Mouse (Mus musculus) erythroblast, adult 5-6 weeks (primary cell): ENCODE results near the gene Syngr1. TPM values are rescaled to one million over a fixed set of nuclear protein-coding genes. Genes with fewer than 3 reads are reported as not detected.

ENCODE experiments used
- ATAC-seq: replicated peaks from 2 replicates; pipeline ENCODE4 v1.8.0; 2016; ENCODE audit warnings: moderate number of reproducible peaks, mild to moderate bottlenecking, moderate TSS enrichment, inconsistent platforms; ENCODE audit not compliant: poor library complexity, low FRiP score, severe bottlenecking
- total RNA-seq, 2 experiments: library from RNA; stranded (forward) in 1 of 2; stranded (reverse) in 1 of 2; fragments of 150-400 nt in 1 of 2; fragments of 200-764, 138-1000 nt in 1 of 2; gene quantifications; 2 replicates each; pipeline versions ENCODE4 v1.2.3 to v1.2.4; 2015 to 2017; ENCODE audit warnings: low replicate concordance in 2 of 2

Syngr1 gene
- total RNA-seq, 2 experiments from 2014 or later, result 5.8 to 7.1 TPM

DNA sequence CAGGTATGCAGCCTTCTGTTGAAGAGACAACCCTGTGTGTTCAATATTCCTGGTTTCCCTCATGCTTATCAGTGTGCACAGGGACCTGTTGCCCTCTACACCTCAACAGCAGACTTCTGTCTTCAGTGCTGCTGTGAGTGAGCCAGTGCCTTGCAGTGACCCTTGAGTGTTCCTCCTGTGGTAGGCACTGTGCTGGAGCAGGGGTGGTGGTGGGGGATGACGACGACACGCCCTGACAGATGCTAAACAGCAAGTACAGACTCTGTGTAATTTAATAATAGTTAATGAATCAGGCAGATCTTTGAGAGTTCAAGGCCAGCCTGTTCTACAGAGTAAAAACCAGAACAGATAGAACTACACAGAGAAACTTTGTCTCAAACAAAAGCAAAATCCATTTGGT lies 45.5 kb downstream of the Syngr1 start:
- no peak for ATAC-seq

DNA sequence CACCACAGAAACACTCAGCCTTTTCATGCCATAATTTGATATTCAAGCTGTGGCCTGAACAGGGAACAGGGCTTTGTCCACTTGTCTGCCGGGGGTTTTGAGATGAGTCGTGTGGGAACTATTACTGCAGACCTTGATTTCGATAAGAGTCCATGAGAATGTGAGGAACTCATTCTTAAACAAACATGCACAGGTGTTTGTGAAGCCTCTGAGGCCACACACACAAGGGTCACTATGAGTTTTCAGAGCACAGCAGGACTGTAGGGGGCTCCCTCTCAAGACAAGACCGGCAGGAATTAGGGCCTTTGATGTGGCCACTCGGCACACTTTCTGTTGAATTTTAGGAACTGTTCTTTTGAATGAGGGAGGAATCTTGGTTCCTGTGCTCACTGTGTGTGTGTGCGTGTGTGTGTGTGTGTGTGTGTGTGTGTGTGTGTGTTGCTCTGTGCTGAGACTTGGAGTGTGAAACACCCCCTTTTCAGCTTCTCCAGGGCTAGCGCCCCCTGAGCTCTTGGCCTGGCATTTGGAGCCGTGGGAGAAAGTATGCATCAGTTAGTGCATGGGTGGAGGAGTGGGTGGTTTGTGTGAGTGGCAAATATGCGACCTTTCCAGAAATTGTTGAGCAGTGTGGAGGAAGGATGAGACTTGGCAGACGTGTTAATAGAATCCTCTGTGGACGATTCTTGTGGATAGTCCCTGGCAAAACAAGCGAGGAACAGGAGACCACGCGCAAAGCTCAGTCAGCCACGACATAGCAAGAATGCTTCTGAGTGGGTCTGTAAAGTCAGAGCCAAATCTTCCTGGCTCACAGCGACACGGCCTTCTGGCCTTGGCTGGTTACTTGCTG lies 47.0 kb downstream of the Syngr1 start:
- no peak for ATAC-seq

DNA sequence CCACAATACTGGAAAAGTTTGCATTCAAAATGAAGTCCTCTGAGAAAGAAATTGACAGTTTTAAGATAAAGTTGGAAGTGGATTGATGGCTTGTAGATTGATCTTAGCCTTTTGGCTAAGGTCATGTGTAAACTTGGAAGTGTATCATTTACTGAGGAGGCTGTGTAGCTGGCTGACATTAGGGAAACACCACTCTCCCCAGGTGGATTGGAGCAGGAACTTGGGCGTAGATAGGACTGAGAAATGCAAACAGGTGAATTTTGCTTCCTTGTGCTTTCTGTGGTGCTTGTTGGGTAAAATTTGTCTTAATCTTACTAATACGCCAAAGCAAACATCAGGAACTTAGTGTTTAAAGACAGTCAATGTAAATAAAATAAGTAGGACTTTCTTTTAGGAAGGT lies 49.2 kb downstream of the Syngr1 start:
- no peak for ATAC-seq

DNA sequence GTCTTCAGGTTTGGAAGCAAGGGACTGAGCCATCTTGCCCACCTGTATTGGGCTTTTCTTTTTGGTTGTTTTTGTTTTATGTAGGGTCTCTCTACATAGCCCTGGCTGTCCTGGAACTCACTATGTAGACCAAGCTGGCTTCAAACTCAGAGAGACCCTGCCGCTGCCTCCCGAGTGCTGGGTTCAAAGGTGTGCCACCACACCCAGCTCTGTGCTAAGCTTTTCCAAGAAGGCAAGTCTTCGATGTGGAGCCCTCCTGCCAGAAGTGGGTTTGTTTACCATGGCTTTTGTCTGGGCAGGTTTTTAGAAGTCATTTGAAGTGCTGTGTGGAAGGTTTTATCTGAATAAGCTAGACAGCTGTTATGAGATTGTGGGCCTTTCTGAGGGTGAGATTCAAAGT lies 49.7 kb downstream of the Syngr1 start:
- no peak for ATAC-seq

DNA sequence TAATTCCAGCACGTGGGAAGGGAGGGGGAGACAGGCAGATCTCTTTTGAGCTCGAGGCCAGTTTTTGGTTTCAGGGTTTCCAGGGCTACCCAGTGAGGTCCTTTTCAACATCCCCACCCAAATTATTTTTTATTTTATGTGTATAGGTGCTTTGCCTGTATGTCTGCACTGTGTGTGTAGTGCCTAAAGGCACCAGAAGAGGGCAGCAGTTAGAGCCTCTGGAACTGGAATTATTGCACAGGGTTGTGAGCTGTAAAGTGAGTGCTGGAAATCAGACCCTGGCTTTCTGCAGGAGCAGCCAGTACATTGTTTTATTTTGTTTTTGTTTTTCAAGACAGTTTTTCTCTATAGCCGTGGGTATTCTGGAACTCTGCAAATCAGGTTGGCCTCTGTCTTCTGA lies 51.0 kb downstream of the Syngr1 start:
- no peak for ATAC-seq

DNA sequence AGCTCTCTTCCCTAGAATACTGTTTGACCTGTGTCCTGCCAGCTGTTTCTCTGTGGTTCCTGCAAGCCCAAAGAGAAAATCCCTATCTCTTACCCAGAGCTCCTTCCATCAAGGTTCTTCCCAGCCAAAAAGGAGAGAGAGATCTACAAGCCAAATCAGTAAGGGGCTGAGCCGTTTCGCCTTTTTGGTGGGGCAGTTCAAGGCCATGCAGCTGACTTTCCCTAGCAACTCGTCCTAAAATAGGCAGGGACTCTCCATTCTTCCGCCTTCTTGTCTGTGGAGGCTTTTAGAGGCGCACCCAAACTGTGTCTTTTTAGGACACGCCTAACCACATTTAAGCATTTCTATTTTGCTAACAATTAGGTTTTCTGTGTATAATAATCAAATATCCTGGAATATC lies 52.6 kb downstream of the Syngr1 start:
- ATAC-seq, result no peak

DNA sequence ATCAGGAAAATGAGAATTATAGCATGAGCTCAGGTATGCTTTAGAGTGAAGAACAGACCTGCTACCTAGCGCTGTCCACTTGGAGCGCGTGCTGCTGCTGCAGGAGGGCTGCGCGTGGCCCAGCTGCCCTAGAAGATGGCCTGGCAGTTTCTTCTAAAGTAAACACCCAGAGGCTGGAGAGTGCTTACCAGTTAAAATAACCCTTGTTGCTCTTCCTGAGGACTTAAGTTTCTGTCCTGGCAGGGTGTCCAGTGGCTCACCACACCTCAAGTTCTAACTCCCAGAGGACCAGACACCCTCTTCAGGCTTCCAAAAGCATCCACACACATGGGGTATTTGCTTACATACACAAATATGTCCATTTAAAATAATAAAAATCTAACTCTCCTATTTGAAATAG lies 54.3 kb downstream of the Syngr1 start:
- ATAC-seq, result no peak

DNA sequence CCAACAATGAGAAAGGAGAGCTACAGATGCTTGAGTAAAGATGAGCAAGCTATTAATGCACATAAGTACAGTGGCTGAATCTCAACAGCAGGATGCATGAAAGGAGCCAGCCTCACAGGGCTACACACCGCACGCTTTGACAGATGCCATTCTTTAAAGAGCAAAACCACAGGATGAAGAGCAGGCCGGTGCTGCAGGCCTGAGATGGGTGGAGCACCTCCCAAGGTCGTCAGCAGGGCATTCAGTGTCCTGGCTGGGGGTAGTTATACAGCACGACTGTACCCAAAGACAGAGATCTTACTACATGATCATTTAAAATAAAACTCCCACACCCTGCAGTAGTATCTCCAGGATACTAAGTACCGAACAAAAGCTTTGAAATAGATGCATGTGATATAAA lies 55.0 kb downstream of the Syngr1 start:
- ATAC-seq, result no peak

DNA sequence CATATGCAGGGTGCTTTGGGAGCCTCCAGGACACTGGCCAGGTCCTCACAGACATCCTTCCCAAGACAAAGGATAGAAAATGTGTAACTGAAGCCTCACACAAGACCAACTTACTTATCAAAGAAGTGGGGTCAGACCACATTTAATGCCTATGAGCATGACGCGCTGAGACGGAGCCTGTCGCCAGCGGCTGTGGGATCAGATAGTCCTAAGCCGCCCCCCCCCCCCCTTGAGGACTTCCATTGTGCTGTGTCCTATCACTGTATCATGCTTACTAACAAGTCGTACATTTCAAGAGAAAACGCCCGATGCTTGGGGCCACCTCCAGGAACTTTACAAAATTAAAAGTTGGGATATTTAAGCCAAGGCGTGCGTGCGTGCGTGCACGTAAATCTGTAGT lies 56.0 kb downstream of the Syngr1 start:
- ATAC-seq, result no peak

DNA sequence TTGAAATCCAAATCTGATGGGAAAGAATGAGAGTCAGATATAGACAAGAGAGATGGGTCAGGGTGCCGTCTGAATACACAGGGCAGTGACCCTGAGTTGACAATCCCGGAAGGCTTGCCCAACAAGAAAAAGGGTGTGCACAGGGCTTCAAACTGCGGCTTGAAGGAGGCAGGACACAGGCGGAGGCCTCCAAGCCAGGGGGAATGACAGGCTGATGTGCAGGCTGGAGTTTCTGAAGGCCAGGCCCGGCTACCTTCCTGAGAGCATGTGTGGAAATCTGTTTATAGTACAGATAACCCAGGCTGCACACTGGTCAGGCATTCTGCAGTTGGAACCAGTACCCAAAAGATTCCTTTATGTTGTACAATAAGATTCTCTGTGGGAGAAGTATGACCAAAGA lies 56.4 kb downstream of the Syngr1 start:
- ATAC-seq, result no peak

DNA sequence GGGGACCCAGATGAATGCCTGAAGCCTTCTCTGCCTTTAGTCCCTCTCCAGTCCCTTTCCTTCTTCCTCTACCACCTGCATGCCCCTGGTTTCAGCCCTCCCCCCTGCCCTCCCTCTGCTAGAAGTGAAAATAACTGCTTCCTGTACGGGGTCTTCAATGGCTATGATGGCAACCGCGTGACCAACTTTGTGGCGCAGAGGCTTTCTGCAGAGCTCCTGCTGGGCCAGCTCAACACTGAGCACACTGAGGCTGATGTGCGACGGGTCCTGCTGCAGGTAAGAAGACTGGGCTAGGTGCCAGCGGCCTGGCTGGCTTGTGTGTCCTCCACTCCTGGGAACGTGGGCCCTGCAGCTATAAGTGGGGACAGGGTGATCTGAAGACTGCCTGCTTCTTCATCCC lies 57.4 kb downstream of the Syngr1 start:
- no peak for ATAC-seq

DNA sequence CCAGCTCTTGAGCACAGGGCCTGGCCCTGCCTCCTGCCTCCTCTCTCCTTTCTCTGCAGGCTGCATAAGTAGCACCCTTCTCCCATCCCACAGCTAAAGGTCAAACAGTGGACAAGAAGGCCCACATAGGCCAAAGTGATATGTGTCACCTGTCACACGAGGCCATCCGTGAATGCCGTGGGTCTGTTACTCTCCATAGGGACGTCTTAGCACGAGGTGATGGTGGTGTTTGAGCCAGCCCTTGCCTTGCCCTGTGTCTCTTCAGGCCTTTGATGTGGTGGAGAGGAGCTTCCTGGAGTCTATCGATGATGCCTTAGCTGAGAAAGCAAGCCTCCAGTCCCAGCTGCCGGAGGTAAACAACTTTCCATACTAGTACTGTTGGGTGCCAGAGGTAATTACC lies 58.4 kb downstream of the Syngr1 start:
- ATAC-seq, result no peak

DNA sequence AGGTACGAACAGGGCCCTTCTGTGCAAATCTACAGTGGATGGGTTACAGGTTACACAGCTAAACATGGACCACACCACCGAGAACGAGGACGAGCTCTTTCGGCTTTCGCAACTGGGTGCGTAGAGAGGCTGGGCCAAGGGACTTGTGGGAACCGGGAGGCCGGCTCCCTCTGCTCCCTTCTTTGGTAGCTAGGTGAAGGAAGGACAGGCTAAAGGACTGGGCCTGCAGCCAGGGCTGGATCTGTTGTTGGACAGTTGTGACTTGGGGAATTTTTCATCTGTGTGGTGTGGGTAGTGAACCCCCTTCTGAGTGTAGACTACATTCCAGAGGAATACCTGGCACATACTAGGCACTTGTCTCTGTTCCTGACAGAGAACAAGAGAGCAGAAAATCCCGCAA lies 61.5 kb downstream of the Syngr1 start:
- no peak for ATAC-seq

DNA sequence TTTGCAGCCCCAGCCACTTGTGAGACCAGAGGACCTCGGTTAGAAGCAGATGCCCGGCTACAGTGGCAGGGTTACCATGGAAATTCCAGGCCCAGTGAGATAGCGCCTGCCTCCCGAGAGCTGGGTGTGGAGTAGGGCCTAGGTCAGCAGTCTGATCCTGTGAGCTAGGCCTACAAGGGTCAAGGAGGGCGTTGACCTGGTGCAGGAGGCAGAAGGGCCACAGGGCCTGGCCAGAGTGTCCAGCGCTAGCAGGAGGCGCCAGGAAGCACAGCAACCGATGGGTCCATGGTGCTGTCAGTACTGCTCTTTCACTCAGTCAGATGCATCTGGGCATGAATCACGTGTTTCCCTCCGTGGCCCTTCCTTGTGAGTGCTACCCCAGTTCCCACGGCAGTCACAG lies 62.6 kb downstream of the Syngr1 start:
- ATAC-seq, result no peak

DNA sequence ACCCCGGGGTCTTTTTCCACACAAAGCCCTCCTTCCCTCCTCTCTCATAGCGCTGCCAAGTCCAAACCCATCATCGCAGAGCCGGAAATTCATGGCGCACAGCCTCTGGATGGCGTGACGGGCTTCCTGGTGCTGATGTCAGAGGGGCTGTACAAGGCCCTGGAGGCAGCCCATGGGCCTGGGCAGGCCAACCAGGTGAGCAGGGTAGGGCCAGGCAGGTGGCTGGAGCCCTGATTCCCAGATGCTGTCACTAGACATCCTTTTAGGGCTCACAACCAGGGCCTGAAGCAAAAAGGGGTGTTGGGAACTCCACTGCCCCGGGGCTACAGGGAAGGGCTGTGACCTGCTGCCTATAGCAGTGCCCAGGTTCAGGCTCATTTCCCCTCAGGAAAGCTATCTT lies 64.6 kb downstream of the Syngr1 start:
- no peak for ATAC-seq

DNA sequence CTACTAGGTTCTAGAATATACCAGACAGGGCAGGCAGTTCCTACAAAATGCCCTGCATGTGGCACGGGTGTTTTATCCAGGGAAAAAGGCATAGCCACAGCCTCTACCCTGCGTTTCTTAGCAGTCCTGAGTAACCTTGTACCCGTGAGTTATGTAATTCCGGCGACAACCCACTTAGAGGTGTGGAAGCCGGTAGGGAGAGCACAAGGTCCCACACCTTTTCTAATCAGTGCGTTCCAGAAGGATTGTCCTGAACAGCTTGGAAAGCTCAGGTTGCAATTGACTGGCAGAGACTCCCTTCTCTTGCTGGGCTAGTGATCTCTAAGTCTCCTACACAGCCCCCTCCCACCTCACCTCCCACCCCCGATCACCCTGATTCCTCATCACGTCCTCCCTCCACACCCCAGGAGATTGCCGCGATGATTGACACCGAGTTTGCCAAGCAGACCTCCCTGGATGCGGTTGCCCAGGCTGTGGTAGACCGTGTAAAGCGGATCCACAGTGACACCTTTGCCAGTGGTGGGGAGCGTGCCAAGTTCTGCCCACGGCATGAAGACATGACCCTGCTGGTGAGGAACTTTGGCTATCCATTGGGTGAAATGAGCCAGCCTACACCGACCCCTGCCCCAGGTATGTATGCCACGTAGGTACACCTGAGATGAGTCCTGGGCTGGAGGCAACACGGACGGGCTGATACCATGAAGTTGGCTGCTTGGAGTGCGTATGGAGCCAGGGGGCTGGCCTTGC lies 66.2 kb downstream of the Syngr1 start:
- ATAC-seq, result no peak

DNA sequence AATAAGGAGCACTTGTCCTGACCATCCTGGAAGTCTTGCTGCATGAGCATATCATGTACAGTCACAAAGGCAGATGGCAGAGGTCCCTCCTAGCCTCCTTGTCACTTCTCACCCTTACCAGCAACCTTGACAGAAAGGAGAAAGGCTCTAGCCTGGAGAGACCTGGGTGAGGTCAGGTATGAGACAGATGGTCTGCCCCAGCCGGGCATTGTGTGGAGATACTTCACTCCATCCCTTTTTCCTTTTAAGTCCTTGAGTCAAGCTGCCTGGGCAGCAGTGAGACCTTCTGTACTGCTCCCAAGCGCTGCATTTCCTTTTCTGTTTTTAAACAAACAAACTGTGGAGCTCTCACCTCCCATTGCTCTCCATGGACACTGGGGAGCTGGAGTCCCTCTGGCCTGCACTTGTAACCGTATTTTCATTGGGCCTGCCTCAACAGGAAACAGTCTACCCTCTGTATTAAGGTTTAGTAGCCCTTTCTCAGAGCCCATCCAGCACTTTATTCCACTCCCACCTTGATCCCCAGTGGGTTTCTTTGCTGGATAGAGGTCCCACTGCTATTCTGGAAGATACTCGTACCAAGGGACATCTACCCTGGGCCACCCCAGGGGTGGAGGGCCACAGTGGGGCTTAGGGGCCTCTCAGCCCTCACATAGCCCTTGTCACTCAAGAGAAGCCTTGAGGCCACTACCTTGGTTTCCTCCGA lies 67.0 kb downstream of the Syngr1 start:
- no peak for ATAC-seq

DNA sequence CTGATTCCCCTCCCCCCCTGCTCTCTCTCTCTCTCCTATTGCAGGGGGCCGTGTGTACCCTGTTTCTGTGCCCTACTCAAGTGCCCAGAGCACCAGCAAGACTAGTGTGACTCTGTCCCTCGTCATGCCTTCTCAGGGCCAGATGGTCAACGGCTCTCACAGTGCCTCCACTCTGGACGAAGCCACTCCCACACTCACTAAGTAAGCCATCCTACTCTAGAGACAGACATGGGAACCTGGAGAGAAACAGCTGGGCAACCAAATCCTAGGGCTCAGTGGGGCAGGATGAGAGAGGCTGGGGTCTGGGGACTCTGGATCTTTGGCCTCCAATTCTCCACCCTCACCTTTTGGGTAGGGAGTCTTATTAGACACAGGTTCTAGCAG lies 67.6 kb downstream of the Syngr1 start:
- ATAC-seq, result no peak

DNA sequence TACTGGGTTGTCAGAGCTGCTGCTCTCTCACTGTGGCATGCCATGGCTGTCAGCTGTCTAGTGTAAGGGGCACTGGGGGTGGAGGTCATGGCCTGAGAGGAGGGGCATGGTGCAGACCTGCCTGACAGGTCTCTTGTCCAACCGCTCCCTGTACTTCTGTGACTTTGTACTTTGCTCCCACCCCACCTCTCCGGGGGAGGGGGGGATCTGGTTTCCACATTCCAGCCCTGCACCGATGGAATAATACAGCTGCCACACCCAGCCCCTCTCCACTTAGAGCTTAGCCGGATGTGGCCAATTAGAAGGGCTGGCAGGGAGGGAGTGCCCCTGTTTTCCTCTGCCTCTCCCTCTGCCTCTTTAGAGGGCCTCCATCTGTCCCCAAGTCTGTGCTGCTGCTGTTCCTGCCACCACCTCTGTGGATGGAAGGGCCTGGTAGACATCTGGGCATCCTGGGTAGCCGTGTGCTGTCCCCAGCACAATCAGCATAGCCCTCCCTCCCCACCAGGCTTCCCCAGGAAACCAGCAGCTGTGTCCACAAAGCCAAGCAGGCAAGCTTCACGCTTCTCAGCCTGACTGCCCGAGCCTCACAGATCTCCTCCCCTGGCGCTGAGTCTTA lies 68.3 kb downstream of the Syngr1 start:
- ATAC-seq, result no peak

DNA sequence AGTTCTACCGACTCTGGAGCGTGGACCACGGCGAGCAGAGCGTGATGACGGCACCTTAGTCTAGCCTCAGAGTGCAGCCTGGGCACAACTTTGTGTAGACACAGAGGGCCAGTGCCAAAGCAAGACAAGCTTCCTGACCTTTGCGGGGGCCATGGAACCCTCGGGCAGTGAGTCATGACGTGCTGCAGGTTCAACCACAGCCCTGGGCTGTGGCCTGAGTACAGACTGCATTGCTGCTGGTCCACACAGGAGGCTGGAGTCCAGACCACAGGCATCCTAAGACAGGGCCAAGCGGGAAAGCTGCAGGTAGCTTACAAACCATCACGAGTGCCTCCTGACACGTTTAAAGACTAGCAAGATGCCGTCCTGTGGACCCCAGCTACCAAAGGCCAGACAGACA lies 69.1 kb downstream of the Syngr1 start:
- no peak for ATAC-seq
